Mouse (Mus musculus): Measurements from ENCODE around the gene Acvr1. TPM values are rescaled to one million over a fixed set of nuclear protein-coding genes. Genes with fewer than 3 reads are reported as not detected.

Gene Acvr1
- polyA plus RNA-seq (2014; fragmentation: Nextera tagmentation; extraction: Ambion mirVana) = 8.0 and 8.2 TPM in 2 replicates

- H3K9ac ChIP-seq (ENCODE audit: low read length) = peak within 1 kb of the TSS; percentile 87
- ATAC-seq (replicated peaks; ENCODE audit: low FRiP score, low TSS enrichment, low read depth) (peak; percentile 95), DNase-seq (ENCODE audit: low spot score) (peak; percentile 85)
- peak within 1 kb of the TSS; percentile 74 for H3K4me2 ChIP-seq (ENCODE audit: low read length)
- H3K9me3 ChIP-seq (ENCODE audit: control insufficient read depth, low read length) = no peaks in the 10 kb centered on the region
- peak within 1 kb of the TSS; percentile 79 for H3K4me3 ChIP-seq (ENCODE audit: low read depth, low read length)
- H3K27ac ChIP-seq (ENCODE audit: low read depth) = peak within 1 kb of the TSS; percentile 92
- WGBS = 0% methylated on average over 54 of the region's 80 CpGs
- H3K27me3 ChIP-seq (replicated peaks; ENCODE audit: control insufficient read depth, insufficient read depth, low read length) = no peaks in the 10 kb centered on the region
- no peaks in the 10 kb centered on the region for H3K36me3 ChIP-seq (ENCODE audit: control insufficient read depth, insufficient read depth, low read length)
- peaks cover 27% of the 10 kb centered on the region for H3K4me1 ChIP-seq (replicated peaks; ENCODE audit: control insufficient read depth, insufficient read depth, low read length)
These were observed at the start of gene Acvr1, which contains the start of gene Upp2 for GRCm38 (mm10) chr2:58567066-58567810. TSS of gene Acvr1 (minus strand) at chr2:58567157. TSS of gene Upp2 (plus strand) at chr2:58567298.

- Histone ChIP-seq H3K4me2 (ENCODE audit: low read length) (no peak overlapping the region), H3K4me3 (ENCODE audit: low read depth, low read length) (no peak overlapping the region), H3K27ac (ENCODE audit: low read depth) (no peak overlapping the region), H3K9me3 (ENCODE audit: control insufficient read depth, low read length) (no peaks in the 10 kb centered on the region), H3K36me3 (ENCODE audit: control insufficient read depth, insufficient read depth, low read length) (no peaks in the 10 kb centered on the region), H3K9ac (ENCODE audit: low read length) (no peak overlapping the region), H3K27me3 (replicated peaks; ENCODE audit: control insufficient read depth, insufficient read depth, low read length) (no peaks in the 10 kb centered on the region), H3K4me1 (replicated peaks; ENCODE audit: control insufficient read depth, insufficient read depth, low read length) (no peaks in the 10 kb centered on the region)
- DNase-seq (ENCODE audit: low spot score) (no peak), ATAC-seq (replicated peaks; ENCODE audit: low FRiP score, low TSS enrichment, low read depth) (no peak)
- WGBS = 95% methylated on average over 5 of the region's 5 CpGs
These were observed 48.8 kb upstream of the Acvr1 start for GRCm38 (mm10) chr2:58615766-58616165.

GRCm38 (mm10) chr2:58614851-58615250, 47.9 kb upstream of the Acvr1 start:
- H3K36me3 ChIP-seq (ENCODE audit: control insufficient read depth, insufficient read depth, low read length) = no peaks in the 10 kb centered on the region
- H3K4me3 ChIP-seq (ENCODE audit: low read depth, low read length) = no peak overlapping the region
- ATAC-seq (replicated peaks; ENCODE audit: low FRiP score, low TSS enrichment, low read depth) (no peak), DNase-seq (ENCODE audit: low spot score) (no peak)
- H3K4me2 ChIP-seq (ENCODE audit: low read length) = no peak overlapping the region
- 94% methylated on average over 8 of the region's 8 CpGs for WGBS
- no peak overlapping the region for H3K27ac ChIP-seq (ENCODE audit: low read depth)
- no peaks in the 10 kb centered on the region for H3K4me1 ChIP-seq (replicated peaks; ENCODE audit: control insufficient read depth, insufficient read depth, low read length)
- H3K9ac ChIP-seq (ENCODE audit: low read length) = no peak overlapping the region
- H3K9me3 ChIP-seq (ENCODE audit: control insufficient read depth, low read length) = no peaks in the 10 kb centered on the region
- no peaks in the 10 kb centered on the region for H3K27me3 ChIP-seq (replicated peaks; ENCODE audit: control insufficient read depth, insufficient read depth, low read length)

DNA sequence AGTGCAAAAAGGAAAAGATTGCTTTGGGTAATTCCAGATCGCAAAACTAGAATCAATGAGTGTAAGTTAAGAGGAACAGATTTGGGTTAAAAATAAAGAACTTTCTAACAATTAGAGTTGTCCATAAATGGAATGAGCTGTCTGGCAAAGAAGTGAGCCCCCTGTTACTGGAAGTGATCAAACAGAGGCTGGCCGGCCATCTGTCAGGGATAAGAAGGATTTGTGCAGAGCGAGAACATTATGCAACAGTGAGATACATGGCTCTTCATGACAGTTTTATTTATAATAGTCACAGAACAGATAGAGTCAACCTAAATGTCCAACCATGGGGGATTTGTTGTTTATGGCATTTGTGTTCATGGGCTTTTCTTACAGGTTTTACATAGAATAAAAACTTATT, 46.8 kb upstream of the Acvr1 start:
- Histone ChIP-seq H3K27me3 (replicated peaks; ENCODE audit: control insufficient read depth, insufficient read depth, low read length) (no peaks in the 10 kb centered on the region), H3K36me3 (ENCODE audit: control insufficient read depth, insufficient read depth, low read length) (no peaks in the 10 kb centered on the region), H3K4me3 (ENCODE audit: low read depth, low read length) (no peak overlapping the region), H3K9ac (ENCODE audit: low read length) (no peak overlapping the region), H3K4me1 (replicated peaks; ENCODE audit: control insufficient read depth, insufficient read depth, low read length) (no peaks in the 10 kb centered on the region), H3K4me2 (ENCODE audit: low read length) (no peak overlapping the region), H3K9me3 (ENCODE audit: control insufficient read depth, low read length) (no peaks in the 10 kb centered on the region), H3K27ac (ENCODE audit: low read depth) (no peak overlapping the region)
- no peak for DNase-seq (ENCODE audit: low spot score)
- no peak for ATAC-seq (replicated peaks; ENCODE audit: low FRiP score, low TSS enrichment, low read depth)
- WGBS = 71% methylated on average over 3 of the region's 3 CpGs

- Histone ChIP-seq H3K4me2 (ENCODE audit: low read length) (no peak overlapping the region), H3K9ac (ENCODE audit: low read length) (no peak overlapping the region), H3K4me3 (ENCODE audit: low read depth, low read length) (no peak overlapping the region), H3K4me1 (replicated peaks; ENCODE audit: control insufficient read depth, insufficient read depth, low read length) (no peaks in the 10 kb centered on the region), H3K9me3 (ENCODE audit: control insufficient read depth, low read length) (no peaks in the 10 kb centered on the region), H3K27ac (ENCODE audit: low read depth) (no peak overlapping the region), H3K36me3 (ENCODE audit: control insufficient read depth, insufficient read depth, low read length) (no peaks in the 10 kb centered on the region), H3K27me3 (replicated peaks; ENCODE audit: control insufficient read depth, insufficient read depth, low read length) (no peaks in the 10 kb centered on the region)
- ATAC-seq (replicated peaks; ENCODE audit: low FRiP score, low TSS enrichment, low read depth) = no peak
- no peak for DNase-seq (ENCODE audit: low spot score)
- 93% methylated on average over 3 of the region's 3 CpGs for WGBS
These were observed 37.8 kb upstream of the Acvr1 start for GRCm38 (mm10) chr2:58604791-58605190.

- Histone ChIP-seq H3K4me1 (replicated peaks; ENCODE audit: control insufficient read depth, insufficient read depth, low read length) (no peaks in the 10 kb centered on the region), H3K4me2 (ENCODE audit: low read length) (no peak overlapping the region), H3K27me3 (replicated peaks; ENCODE audit: control insufficient read depth, insufficient read depth, low read length) (no peaks in the 10 kb centered on the region), H3K36me3 (ENCODE audit: control insufficient read depth, insufficient read depth, low read length) (no peaks in the 10 kb centered on the region), H3K9me3 (ENCODE audit: control insufficient read depth, low read length) (no peaks in the 10 kb centered on the region), H3K27ac (ENCODE audit: low read depth) (no peak overlapping the region), H3K4me3 (ENCODE audit: low read depth, low read length) (no peak overlapping the region), H3K9ac (ENCODE audit: low read length) (no peak overlapping the region)
- ATAC-seq (replicated peaks; ENCODE audit: low FRiP score, low TSS enrichment, low read depth) (no peak), DNase-seq (ENCODE audit: low spot score) (no peak)
- WGBS = 86% methylated on average over 3 of the region's 3 CpGs
These were observed 36.4 kb upstream of the Acvr1 start for GRCm38 (mm10) chr2:58603379-58603778.

DNA sequence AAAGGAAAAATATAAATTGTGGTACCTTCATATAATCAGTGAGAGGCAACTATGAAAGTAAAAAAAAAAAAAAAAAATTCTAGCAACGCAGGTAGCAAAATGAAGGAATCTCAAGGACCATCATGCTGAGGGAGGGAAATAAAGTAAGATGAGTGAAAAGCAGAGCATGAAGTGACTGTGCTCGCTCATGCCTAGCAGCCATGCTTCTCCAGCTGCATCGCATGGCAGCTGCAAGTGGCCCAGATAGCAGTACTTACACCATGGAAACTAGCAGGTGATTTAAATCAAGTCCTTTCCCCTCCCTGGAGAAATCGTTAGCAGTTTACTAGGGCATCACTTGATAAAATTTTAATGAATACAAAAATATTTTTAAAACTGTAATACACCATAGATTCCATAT, 34.4 kb upstream of the Acvr1 start:
- Histone ChIP-seq H3K27ac (ENCODE audit: low read depth) (no peak overlapping the region), H3K27me3 (replicated peaks; ENCODE audit: control insufficient read depth, insufficient read depth, low read length) (no peaks in the 10 kb centered on the region), H3K4me2 (ENCODE audit: low read length) (no peak overlapping the region), H3K9ac (ENCODE audit: low read length) (no peak overlapping the region), H3K4me3 (ENCODE audit: low read depth, low read length) (no peak overlapping the region), H3K4me1 (replicated peaks; ENCODE audit: control insufficient read depth, insufficient read depth, low read length) (no peaks in the 10 kb centered on the region), H3K9me3 (ENCODE audit: control insufficient read depth, low read length) (no peaks in the 10 kb centered on the region), H3K36me3 (ENCODE audit: control insufficient read depth, insufficient read depth, low read length) (no peaks in the 10 kb centered on the region)
- DNase-seq (ENCODE audit: low spot score) = no peak
- 90% methylated on average over 4 of the region's 4 CpGs for WGBS
- no peak for ATAC-seq (replicated peaks; ENCODE audit: low FRiP score, low TSS enrichment, low read depth)

DNA sequence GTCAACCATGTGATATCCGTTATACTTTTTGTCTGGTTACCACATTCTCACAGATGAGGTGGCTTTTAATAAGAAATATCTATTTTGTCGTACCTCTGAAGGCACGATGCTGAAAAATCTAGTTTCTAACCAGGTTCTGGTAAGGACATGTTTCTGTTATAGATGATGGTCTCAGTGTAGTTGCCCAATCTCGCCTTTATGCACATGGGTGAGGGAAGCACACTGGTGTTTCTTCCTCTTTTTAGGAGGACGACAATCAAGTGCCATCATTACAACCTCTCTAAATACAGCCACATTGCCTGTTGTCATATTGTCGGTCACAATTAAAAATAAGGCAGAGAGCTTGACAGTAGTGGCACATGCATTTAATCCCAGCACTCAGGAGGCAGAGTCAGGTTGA, 32.7 kb upstream of the Acvr1 start:
- ATAC-seq (replicated peaks; ENCODE audit: low FRiP score, low TSS enrichment, low read depth) = no peak
- no peak for DNase-seq (ENCODE audit: low spot score)
- Histone ChIP-seq H3K9ac (ENCODE audit: low read length) (no peak overlapping the region), H3K4me2 (ENCODE audit: low read length) (no peak overlapping the region), H3K9me3 (ENCODE audit: control insufficient read depth, low read length) (no peaks in the 10 kb centered on the region), H3K4me3 (ENCODE audit: low read depth, low read length) (no peak overlapping the region), H3K4me1 (replicated peaks; ENCODE audit: control insufficient read depth, insufficient read depth, low read length) (peaks cover 13% of the 10 kb centered on the region; the same call in 1 of the 2 replicates), H3K36me3 (ENCODE audit: control insufficient read depth, insufficient read depth, low read length) (no peaks in the 10 kb centered on the region), H3K27ac (ENCODE audit: low read depth) (no peak overlapping the region), H3K27me3 (replicated peaks; ENCODE audit: control insufficient read depth, insufficient read depth, low read length) (no peaks in the 10 kb centered on the region)
- WGBS = 91% methylated on average over 6 of the region's 6 CpGs

GRCm38 (mm10) chr2:58597556-58597955, 30.6 kb upstream of the Acvr1 start:
- 95% methylated on average over 3 of the region's 3 CpGs for WGBS
- Histone ChIP-seq H3K27ac (ENCODE audit: low read depth) (no peak overlapping the region), H3K9ac (ENCODE audit: low read length) (no peak overlapping the region), H3K36me3 (ENCODE audit: control insufficient read depth, insufficient read depth, low read length) (no peaks in the 10 kb centered on the region), H3K4me3 (ENCODE audit: low read depth, low read length) (no peak overlapping the region), H3K4me2 (ENCODE audit: low read length) (no peak overlapping the region), H3K9me3 (ENCODE audit: control insufficient read depth, low read length) (no peaks in the 10 kb centered on the region), H3K27me3 (replicated peaks; ENCODE audit: control insufficient read depth, insufficient read depth, low read length) (no peaks in the 10 kb centered on the region), H3K4me1 (replicated peaks; ENCODE audit: control insufficient read depth, insufficient read depth, low read length) (peaks cover 13% of the 10 kb centered on the region; the same call in 1 of the 2 replicates)
- ATAC-seq (replicated peaks; ENCODE audit: low FRiP score, low TSS enrichment, low read depth) (no peak), DNase-seq (ENCODE audit: low spot score) (no peak)

All from intestine, embryonic 14.5 days (tissue).